Mouse (Mus musculus): Measurements from ENCODE around the gene Sirt4. TPM values are rescaled to one million over a fixed set of nuclear protein-coding genes. Genes with fewer than 3 reads are reported as not detected.
A peak's percentile ranks its signal among the peaks of the same experiment; 100 is the strongest.
"Not testable (repeated sequence)": the region's sequence is repeated elsewhere in the genome, so short reads cannot be mapped to it uniquely, and the experiment has no call there.

The Sirt4 gene
- total RNA-seq, 2 experiments from 2014 or later: 0.60 to 3.1 TPM

- not testable (repeated sequence) for ATAC-seq (replicated peaks; ENCODE audit: low FRiP score, poor library complexity, severe bottlenecking)
Measured at GRCm38 (mm10) chr5:115495618-115496017, 11.1 kb upstream of the Sirt4 start.

DNA sequence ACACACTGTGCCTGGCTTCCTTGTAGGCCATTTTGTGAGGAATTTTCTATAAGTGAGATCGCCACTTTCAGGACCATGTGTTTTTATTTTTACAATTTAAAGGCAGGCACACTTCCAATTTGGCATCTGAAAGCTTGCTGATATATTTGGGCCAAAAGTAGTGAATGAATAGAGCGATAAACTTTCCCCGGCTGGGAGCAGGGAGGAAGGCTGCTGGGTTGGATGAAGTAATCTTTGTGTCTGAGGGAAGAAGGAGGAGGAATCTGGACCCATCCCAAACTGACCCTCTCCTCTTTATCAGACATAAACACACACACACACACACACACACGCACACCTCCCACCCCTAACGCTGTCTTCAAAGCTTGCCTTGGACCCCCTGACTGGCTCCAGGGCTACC, 8.9 kb upstream of the Sirt4 start:
- ATAC-seq (replicated peaks; ENCODE audit: low FRiP score, poor library complexity, severe bottlenecking): no peak

- ATAC-seq (replicated peaks; ENCODE audit: low FRiP score, poor library complexity, severe bottlenecking): no peak
Measured at GRCm38 (mm10) chr5:115492711-115493335, 8.3 kb upstream of the Sirt4 start.

- peak; percentile 32; the same call in 1 of the 2 replicates for ATAC-seq (replicated peaks; ENCODE audit: low FRiP score, poor library complexity, severe bottlenecking)
Measured at GRCm38 (mm10) chr5:115491771-115492322, 7.3 kb upstream of the Sirt4 start.

DNA sequence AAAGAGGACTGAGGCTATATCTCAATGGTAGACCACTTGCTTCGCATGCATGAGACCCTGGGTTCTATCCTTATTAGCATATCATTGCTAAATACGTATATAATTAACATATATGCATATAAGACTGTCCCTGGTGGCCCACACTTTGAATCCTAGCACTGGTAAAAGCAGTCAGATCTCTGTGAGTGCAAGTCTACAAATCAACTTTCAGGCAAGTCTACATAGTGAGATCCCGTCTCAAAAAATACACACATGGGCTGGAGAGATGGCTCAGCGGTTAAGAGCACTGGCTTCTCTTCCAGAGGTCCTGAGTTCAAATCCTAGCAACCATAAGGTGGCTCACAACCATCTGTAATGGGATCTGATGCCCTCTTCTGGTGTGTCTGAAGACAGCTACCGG, 6.6 kb upstream of the Sirt4 start:
- ATAC-seq (replicated peaks; ENCODE audit: low FRiP score, poor library complexity, severe bottlenecking): no peak

- no peak for ATAC-seq (replicated peaks; ENCODE audit: low FRiP score, poor library complexity, severe bottlenecking)
Measured at GRCm38 (mm10) chr5:115490638-115491000, 6.1 kb upstream of the Sirt4 start.

DNA sequence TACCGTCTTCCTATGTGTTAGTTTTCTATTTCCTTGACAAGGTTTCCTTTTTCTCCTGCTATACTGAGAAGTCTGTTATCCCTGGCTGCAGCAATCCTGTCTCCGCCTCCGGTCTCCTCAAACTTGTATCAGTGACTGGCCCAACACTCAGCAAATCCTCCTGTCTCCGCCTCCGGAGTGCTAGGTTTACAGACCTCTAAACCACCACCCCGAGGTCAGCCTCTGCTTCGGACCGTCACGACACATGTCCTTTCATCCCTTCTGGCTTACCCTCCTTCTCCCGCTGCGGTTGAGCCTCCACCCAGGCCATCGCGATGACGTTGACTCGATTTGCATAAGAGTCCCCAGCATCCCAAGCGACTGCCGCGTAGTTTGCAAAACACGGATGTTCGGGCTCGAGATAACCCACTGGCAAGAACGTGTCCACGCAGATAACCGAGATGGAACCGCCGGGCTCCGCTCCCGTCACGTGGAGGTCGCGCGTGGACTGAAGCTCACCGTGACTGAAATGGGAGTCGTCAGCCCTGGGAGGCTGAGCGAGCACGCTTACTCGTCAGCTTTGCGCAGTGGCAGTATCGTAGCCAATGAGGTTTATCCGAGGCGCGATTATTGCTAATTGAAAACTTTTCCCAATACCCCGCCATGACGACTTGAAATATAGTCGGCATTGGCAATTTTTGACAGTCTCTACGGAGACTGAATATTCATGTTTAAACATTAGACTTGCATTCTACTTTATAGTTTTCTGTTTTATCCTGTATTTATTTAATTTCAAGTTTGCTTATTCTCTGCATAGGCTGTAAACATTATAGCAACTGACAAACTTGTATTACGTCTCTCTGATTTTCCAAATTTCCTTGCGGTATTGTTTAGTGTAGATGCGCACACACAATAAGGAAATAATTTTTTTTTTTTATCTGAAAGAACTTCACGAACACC, 5.4 kb upstream of the Sirt4 start:
- ATAC-seq (replicated peaks; ENCODE audit: low FRiP score, poor library complexity, severe bottlenecking): peak; percentile 84

- peak; percentile 52 for ATAC-seq (replicated peaks; ENCODE audit: low FRiP score, poor library complexity, severe bottlenecking)
Measured at GRCm38 (mm10) chr5:115488841-115489698, 4.5 kb upstream of the Sirt4 start.

GRCm38 (mm10) chr5:115487942-115488580, 3.5 kb upstream of the Sirt4 start:
- no peak for ATAC-seq (replicated peaks; ENCODE audit: low FRiP score, poor library complexity, severe bottlenecking)

GRCm38 (mm10) chr5:115487353-115487752, 2.8 kb upstream of the Sirt4 start:
- ATAC-seq (replicated peaks; ENCODE audit: low FRiP score, poor library complexity, severe bottlenecking): no peak

GRCm38 (mm10) chr5:115486726-115487125, 2.2 kb upstream of the Sirt4 start:
- no peak for ATAC-seq (replicated peaks; ENCODE audit: low FRiP score, poor library complexity, severe bottlenecking)

DNA sequence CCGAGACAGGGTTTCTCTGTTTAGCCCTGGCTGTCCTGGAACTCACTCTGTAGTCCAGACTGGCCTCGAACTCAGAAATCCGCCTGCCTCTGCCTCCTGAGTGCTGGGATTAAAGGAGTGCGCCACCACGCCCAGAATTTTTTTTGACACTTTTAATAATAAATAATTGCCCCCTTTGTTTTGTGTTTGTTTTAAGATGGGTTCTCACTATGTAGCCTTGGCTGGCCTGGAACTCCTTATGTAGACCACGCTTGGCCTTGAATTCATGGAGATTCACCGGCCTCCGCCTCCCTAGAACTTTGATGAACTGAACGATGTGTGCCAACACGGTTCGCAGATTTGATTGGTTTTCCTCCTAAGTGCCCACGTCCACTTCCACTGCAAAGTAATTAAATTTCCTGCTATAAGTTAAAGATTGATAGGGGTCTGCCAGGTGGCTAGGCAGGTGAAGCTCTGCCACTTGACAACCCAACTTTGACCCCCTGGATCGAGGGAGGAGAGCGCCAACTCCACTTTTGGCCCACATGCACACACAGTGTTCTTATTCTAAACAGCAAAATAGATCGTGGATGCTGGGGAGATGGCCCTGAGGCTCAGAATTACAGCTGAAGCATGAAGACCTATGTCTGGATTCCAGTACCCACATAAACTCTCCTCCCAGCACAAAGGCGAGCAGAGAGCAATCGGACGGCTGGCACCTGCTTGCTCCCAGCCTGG, 1.1 kb upstream of the Sirt4 start:
- no peak for ATAC-seq (replicated peaks; ENCODE audit: low FRiP score, poor library complexity, severe bottlenecking)

- ATAC-seq (replicated peaks; ENCODE audit: low FRiP score, poor library complexity, severe bottlenecking): no peak
Measured at GRCm38 (mm10) chr5:115484996-115485395, 471 bp upstream of the Sirt4 start.

DNA sequence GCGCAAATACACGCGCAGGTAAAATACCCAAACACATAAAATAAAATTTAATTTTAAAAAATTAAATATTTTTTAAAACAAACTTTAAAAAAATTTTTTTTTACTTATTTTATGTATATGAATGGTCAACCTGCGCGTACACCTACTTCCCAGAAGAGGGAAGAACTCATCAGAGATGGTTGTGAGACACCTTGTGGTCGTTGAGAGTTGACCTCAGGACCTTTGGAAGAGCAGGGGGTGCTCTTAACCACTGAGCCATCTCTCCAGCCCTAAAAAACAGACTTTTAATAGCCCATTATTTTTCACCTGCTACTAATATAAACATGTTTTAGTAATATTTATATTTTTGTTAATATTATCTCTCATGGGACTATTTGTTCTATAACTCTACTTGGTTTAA, 1.1 kb downstream of the Sirt4 start:
- ATAC-seq (replicated peaks; ENCODE audit: low FRiP score, poor library complexity, severe bottlenecking): no peak

DNA sequence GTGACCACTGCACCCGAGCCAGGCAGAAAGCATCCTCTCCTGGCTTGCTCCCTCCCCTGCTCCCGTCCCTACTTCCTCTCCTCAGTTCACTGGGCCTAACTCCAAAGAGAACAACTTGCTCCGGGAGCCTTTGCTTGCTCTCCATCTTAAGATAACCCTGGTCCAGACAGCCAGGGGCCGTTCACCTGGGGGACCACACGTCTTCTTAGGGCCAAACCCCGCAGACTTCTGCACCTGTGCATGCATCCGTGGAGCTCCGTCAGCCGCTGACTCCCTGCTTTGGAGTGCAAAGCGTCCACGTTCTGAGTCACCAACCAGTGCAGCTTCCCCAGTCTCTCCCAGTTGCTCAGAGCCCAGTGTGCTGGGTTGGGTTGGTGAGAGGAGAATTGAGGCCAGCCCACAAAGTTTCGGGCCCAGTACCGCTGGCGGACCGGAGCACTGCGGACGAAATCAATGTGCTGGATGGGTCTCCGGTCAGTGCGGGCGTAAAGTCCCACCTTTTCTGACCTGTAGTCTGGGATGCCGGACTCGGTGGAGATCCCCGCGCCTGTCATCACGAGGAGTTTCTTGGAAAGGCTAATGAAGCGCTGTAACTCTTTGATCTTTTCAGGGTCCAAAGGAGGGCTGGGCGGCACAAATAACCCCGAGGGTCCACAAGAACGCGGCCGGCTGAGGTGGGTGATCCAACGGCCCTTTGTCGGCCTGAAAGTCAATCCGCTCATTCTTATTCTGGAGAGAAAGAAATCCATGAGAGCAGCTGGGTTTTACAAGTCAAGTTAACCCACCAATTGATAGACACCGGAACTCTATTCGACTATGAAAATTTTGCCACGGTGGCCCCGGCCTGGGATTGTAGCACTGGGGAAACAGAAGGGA, 1.9 kb downstream of the Sirt4 start:
- no peak for ATAC-seq (replicated peaks; ENCODE audit: low FRiP score, poor library complexity, severe bottlenecking)

DNA sequence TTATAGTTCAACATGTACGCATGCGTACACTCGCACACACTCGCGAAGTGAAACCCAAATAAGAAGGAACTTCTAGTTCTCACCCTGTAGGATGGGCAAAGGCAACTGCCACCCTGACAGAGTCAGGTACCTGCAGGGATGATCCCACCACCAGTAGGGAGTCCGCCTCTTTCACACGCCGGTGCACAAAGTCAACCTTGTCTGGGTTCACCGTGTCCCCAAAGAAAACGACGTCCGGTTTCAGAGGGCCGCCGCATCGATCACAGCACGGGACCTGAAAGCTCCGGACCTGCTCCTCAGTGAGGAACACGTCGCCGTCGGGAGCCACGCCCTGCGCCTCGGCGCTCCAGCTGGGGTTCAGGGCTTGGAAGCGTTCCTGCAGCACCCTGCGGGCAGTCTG, 4.4 kb downstream of the Sirt4 start:
- ATAC-seq (replicated peaks; ENCODE audit: low FRiP score, poor library complexity, severe bottlenecking): no peak

DNA sequence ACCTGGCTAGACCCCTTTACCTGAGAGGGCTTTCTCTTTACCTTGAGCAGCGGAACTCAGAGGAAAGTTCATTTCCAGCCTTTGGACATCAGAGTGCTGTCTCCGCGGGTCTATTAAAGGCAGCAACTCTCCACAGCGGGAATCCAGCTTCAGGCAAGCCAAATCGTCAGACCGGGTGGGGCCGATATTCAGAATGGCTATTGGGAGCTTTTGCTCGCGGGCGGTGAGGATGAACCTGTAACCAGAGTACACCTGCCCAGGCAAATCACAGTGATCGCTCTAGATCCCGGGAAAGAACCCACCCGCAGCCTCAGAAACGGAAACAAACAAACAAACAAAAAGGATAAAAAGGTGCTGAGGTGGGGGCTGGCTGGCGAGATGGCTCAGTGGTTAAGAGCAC, 5.0 kb downstream of the Sirt4 start:
- no peak for ATAC-seq (replicated peaks; ENCODE audit: low FRiP score, poor library complexity, severe bottlenecking)

DNA sequence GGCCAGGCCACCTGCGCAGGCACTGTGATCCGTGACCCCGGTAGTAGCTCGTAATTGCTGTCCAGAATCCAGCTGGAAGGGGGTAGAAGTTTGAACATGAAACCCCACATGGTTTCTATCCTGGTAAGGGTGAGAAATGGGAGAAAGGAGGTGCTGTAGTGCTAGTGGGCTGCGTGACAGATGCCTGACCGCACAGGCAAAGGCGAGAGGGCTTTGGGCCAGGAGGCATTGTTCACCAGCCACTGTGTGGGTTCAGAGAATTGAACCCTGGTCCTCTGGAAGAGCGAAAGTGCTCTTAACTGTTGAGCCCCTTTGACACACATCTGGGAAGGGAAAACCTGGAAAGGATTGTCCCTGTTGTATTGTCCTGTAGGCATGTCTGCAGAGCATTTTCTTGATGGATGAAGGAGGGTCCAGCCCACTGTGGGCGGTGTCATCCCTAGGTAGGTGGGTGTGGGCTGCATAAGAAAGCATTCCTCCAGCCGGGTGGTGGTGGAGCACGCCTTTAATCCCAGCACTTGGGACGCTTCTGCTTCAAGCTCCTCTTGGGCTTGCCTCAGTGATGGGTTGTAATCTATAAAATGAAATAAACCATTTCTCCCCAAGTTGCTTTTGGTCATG, 8.3 kb downstream of the Sirt4 start:
- no peak for ATAC-seq (replicated peaks; ENCODE audit: low FRiP score, poor library complexity, severe bottlenecking)
